Mouse (Mus musculus): ENCODE data around the gene Mtmr6. TPM values are rescaled to one million over a fixed set of nuclear protein-coding genes. Genes with fewer than 3 reads are reported as not detected.
A peak's percentile ranks its signal among the peaks of the same experiment; 100 is the strongest.

Gene Mtmr6
- 100 to 1,000 TPM; 103 to 105 TPM for total RNA-seq (2021)
- long read RNA-seq, experiment 1, transcript Mtmr6-201 (14 exons, 3,813 nt): major isoform, 96 of 123 reads
- long read RNA-seq, experiment 1, partial matches to known transcripts: 3 of 123 reads
- long read RNA-seq, experiment 1, other reads (novel, unspliced or antisense): 23 of 123 reads
- long read RNA-seq, experiment 2, transcript Mtmr6-201 (14 exons, 3,813 nt): major isoform, 127 of 164 reads
- long read RNA-seq, experiment 2, partial matches to known transcripts: 8 of 164 reads
- long read RNA-seq, experiment 2, other reads (novel, unspliced or antisense): 28 of 164 reads

DNA sequence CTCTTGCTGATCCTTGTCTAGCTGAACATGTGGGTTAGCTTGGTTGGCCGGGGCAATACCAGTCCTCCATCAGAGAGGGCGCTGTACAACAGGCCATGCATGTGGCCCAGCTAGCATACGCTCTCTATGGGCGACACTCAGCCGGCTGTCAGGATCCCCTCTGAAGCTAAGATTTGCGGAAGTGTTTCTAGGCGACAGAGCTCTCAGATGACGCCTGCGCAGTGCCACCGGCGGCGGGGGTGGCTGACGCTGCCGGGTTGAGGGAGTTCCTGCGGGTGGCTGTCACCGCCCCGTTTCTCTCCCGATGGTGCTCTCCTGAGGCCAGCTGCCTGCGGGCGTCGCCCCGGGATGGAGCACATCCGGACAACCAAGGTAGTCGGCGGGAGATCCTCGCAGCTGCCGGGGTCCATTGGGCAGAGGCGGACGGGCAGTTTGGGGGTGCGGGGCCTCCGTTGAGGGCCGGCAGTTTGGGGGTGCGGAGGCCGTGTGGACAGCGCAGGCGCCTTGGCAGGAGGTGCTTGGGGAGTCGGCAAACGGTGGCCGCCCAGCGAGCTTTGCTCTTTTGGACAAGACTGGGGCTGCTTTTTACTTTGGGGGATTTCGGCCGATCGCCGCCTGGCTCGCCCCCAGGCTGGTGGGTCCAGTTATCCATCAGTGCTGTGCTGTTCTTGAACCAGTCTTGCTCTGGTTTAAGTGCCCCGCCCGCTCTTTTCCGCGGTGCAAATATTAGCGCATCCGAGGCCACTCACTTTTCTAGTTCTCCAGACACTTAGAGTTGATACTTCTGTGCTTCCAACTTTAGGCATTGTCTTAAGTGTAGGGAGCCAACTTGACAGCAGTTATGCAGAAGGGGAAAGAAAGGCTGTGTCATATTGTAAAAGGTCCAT lies at the start of gene Mtmr6:
TSS of gene Mtmr6 (plus strand) at position 239 of the 887 bp plus-strand sequence.
- peak; percentile 100 for TF ChIP-seq CTCF (conservative IDR thresholded peaks at IDR 0.05)
- H3K27ac ChIP-seq: peak within 1 kb of the TSS; percentile 97
- DNase-seq (ENCODE audit: low spot score in 2 of 2): peak; percentile 94 to 96
- peak within 1 kb of the TSS; percentile 98 for H3K4me3 ChIP-seq

- no peak for TF ChIP-seq CTCF (conservative IDR thresholded peaks at IDR 0.05)
- no peak for DNase-seq (ENCODE audit: low spot score in 2 of 2)
- Histone ChIP-seq H3K27ac (no peak overlapping the region), H3K4me3 (no peak overlapping the region)
These were observed 48.9 kb upstream of the Mtmr6 start for GRCm38 (mm10) chr14:60216125-60216524.

- no peak for TF ChIP-seq CTCF (conservative IDR thresholded peaks at IDR 0.05)
- DNase-seq (ENCODE audit: low spot score in 2 of 2): no peak
- Histone ChIP-seq H3K27ac (no peak overlapping the region), H3K4me3 (no peak overlapping the region)
These were observed 47.4 kb upstream of the Mtmr6 start for GRCm38 (mm10) chr14:60217616-60218015.

GRCm38 (mm10) chr14:60219886-60220285 lies 45.1 kb upstream of the Mtmr6 start:
- Histone ChIP-seq H3K4me3 (no peak overlapping the region), H3K27ac (no peak overlapping the region)
- DNase-seq (ENCODE audit: low spot score in 2 of 2): peak; percentile 68 to 73
- no peak for TF ChIP-seq CTCF (conservative IDR thresholded peaks at IDR 0.05)

GRCm38 (mm10) chr14:60238551-60238950 lies 26.5 kb upstream of the Mtmr6 start:
- no peak for TF ChIP-seq CTCF (conservative IDR thresholded peaks at IDR 0.05)
- no peak overlapping the region for H3K4me3 ChIP-seq
- no peak overlapping the region for H3K27ac ChIP-seq
- no peak for DNase-seq (ENCODE audit: low spot score in 2 of 2)

DNA sequence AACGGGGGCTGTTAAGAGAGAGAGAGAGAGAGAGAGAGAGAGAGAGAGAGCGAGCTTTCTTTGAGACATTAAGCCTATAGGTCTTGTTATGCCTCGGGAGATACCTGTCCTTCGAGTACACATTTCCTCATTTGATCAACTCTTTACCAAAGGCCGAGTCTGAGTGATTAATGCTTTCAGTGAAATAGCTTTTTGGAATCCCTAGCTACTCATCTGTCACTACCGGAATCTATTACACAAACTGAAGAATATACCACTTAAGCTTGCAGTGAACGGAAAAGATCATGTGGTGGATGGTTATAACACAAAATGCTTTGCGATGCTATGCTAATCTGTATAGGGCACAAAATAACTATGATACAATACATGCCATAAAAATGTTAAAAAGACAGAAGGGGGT lies 14.7 kb upstream of the Mtmr6 start:
- TF ChIP-seq CTCF (conservative IDR thresholded peaks at IDR 0.05): no peak
- DNase-seq (ENCODE audit: low spot score in 2 of 2): no peak
- Histone ChIP-seq H3K27ac (peak overlapping the region; percentile 95), H3K4me3 (peak overlapping the region; percentile 100)

DNA sequence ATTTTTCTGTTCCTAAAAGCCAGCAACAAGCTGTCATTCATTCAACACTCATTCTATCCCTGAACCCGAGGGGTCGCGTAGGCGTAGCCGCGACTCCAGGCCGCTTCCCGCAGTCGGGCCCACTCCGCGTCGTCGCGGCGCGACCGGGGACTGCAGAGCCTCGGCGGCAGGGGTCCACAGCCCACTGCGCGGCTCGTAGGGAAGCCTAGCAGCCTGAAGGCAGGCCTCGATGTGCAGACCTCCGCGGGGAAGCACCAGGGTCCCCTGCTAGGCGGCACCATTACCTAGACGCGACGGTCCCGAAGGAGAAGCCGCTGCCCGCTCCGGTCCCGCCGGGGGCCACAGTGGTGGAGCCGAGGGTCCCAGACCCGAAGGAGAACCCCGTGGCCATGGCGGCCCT lies 14.1 kb upstream of the Mtmr6 start:
- peak overlapping the region; percentile 95 for H3K27ac ChIP-seq
- DNase-seq (ENCODE audit: low spot score in 2 of 2): peak; percentile 20 to 47
- peak overlapping the region; percentile 100 for H3K4me3 ChIP-seq
- no peak; the same call in 1 of the 2 replicates for TF ChIP-seq CTCF (conservative IDR thresholded peaks at IDR 0.05)

- no peak for TF ChIP-seq CTCF (conservative IDR thresholded peaks at IDR 0.05)
- Histone ChIP-seq H3K4me3 (peak within 1 kb of the TSS; percentile 100), H3K27ac (peak within 1 kb of the TSS; percentile 99)
- DNase-seq (ENCODE audit: low spot score in 2 of 2): peak; percentile 98
These were observed 13.6 kb upstream of the Mtmr6 start, which contains the start of the genes Nupl1 and Gm49336 for GRCm38 (mm10) chr14:60251281-60252003. Gene Nupl1 (minus strand): TSS chr14:60251431. Gene Gm49336 (minus strand): TSS chr14:60251507.

DNA sequence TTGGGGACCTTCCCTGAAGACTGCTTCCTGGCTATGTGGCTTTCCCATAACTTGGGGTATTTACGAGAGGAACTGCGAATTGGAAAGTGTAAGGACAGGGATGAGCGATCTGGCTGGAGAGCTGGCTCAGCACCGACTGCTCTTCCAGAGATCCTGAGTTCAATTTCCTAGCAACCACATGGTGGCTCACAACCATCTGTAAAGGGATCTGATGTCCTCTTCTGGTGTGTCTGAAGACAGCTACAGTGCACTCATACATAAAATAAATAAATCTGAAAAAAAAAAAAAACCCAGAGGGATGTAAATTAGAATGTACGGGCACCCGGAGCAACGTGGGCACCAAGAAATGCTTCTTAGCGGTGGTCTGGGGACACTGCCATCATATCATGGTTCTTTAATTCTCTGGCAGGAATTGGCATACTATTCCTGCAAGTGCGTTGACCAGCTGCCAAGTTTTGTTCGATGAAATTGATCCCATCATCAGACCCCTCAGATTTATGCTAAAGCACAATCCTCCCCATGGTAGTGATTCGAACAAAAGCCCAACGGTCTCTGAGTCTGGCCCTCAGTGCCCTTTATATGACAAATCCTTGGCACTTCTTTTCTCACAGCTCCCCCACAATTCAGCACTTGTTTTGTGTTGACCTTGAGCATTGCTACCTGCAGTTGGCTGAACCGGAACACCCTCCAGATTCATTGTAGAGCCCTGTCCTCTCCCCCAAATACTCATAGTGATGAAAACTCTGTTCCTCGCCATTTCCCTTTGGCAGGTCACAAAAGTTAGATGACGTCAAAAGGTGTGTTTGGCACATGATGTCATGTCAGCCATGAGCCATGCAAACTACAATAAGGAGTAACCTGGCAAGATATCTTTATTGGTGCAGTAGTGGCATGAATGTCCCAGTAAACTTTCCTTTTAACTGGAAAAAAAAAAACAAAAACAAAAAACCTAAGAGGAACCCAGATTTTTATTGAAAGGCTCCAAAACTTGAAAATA lies 12.7 kb upstream of the Mtmr6 start:
- peak; percentile 47 for TF ChIP-seq CTCF (conservative IDR thresholded peaks at IDR 0.05)
- peak overlapping the region; percentile 99 for H3K27ac ChIP-seq
- peak overlapping the region; percentile 100 for H3K4me3 ChIP-seq
- peak in 1 of 2 experiments; percentile 16 for DNase-seq (ENCODE audit: low spot score in 2 of 2)

- Histone ChIP-seq H3K4me3 (no peak overlapping the region), H3K27ac (no peak overlapping the region)
- TF ChIP-seq CTCF (conservative IDR thresholded peaks at IDR 0.05): no peak
- DNase-seq (ENCODE audit: low spot score in 2 of 2): no peak
These were observed 11.6 kb upstream of the Mtmr6 start for GRCm38 (mm10) chr14:60253466-60253865.

DNA sequence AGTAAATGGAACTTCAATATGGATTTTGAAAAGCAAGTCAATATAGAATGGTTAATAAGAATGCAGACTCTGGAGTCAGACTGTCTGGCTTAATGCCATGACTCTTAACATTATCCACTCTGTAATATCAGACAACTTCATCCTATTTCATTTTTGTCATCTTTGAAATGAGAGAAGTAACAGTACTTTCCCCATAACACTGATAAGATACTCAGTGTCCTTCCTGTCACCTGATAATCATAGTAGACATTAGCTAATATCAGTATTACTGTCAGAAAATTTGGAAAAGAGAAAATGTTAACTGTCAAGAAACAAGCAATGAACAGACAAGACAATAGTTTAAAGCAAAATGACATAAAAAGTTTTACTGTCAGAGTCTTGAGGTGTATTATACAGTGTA lies 10.3 kb upstream of the Mtmr6 start:
- H3K27ac ChIP-seq: no peak overlapping the region
- TF ChIP-seq CTCF (conservative IDR thresholded peaks at IDR 0.05): no peak
- no peak for DNase-seq (ENCODE audit: low spot score in 2 of 2)
- H3K4me3 ChIP-seq: no peak overlapping the region

DNA sequence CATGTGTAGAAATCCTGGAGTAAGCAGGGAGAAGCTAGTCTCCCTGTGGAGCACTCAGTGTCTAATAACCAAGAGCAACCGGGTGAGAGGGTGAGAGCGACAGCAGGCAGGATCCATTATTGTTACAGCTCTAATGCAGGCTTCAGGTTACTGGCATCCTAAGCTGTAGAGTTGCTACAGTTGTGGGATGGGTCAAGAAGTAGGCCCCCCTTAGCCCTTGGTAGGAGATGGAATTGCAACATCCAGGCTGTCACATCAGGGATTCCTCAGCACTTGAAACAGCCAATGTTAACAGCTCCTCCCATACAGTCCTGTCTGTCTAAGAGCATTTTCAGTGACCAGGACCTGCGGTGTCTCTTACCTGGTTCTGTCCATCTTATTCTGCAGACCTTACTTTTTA lies 8.7 kb upstream of the Mtmr6 start:
- TF ChIP-seq CTCF (conservative IDR thresholded peaks at IDR 0.05): 0 out of 2 replicates have a peak, but pooled peaks have one; percentile 3
- no peak for DNase-seq (ENCODE audit: low spot score in 2 of 2)

More for the DNA sequence above, 8.7 kb upstream of the Mtmr6 start:
- Histone ChIP-seq H3K4me3 (no peak overlapping the region), H3K27ac (no peak overlapping the region)

All from layer of hippocampus, adult 2 months (tissue).